Mouse (Mus musculus): ENCODE measurements around the gene Usp42. TPM values are rescaled to one million over a fixed set of nuclear protein-coding genes. Genes with fewer than 3 reads are reported as not detected.

Gene Usp42
- total RNA-seq, 4 experiments from 2014 or later: 5.6 to 8.7 (median 7.4) TPM

GRCm38 (mm10) chr5:143690926-143691325 lies 41.2 kb downstream of the Usp42 start:
- no peak for DNase-seq (ENCODE audit: low spot score in 2 of 2)

GRCm38 (mm10) chr5:143690392-143690791 lies 41.7 kb downstream of the Usp42 start:
- no peak for DNase-seq (ENCODE audit: low spot score in 2 of 2)

- DNase-seq (ENCODE audit: low spot score in 2 of 2): no peak
Observed at GRCm38 (mm10) chr5:143687589-143687988, 44.5 kb downstream of the Usp42 start.

GRCm38 (mm10) chr5:143686456-143686855 lies 45.6 kb downstream of the Usp42 start:
- DNase-seq (ENCODE audit: low spot score in 2 of 2): no peak

- DNase-seq (ENCODE audit: low spot score in 2 of 2): no peak
Observed at GRCm38 (mm10) chr5:143684911-143685390, 47.1 kb downstream of the Usp42 start.

GRCm38 (mm10) chr5:143683696-143684095 lies 48.4 kb downstream of the Usp42 start:
- DNase-seq (ENCODE audit: low spot score in 2 of 2): no peak

GRCm38 (mm10) chr5:143679654-143680053 lies 52.4 kb downstream of the Usp42 start:
- no peak for DNase-seq (ENCODE audit: low spot score in 2 of 2)

- DNase-seq (ENCODE audit: low spot score in 2 of 2): no peak
Observed at GRCm38 (mm10) chr5:143678634-143679271, 53.3 kb downstream of the Usp42 start.

- no peak for DNase-seq (ENCODE audit: low spot score in 2 of 2)
Observed at GRCm38 (mm10) chr5:143677363-143677762, 54.7 kb downstream of the Usp42 start.

- DNase-seq (ENCODE audit: low spot score in 2 of 2): no peak
Observed at GRCm38 (mm10) chr5:143676218-143676985, 55.7 kb downstream of the Usp42 start.

- no peak for DNase-seq (ENCODE audit: low spot score in 2 of 2)
Observed at GRCm38 (mm10) chr5:143674576-143674975, 57.5 kb downstream of the Usp42 start.

- no peak for DNase-seq (ENCODE audit: low spot score in 2 of 2)
Observed at GRCm38 (mm10) chr5:143670740-143671415, 61.2 kb downstream of the Usp42 start.

GRCm38 (mm10) chr5:143669839-143670238 lies 62.2 kb downstream of the Usp42 start:
- DNase-seq (ENCODE audit: low spot score in 2 of 2): no peak

GRCm38 (mm10) chr5:143669393-143669792 lies 62.7 kb downstream of the Usp42 start:
- DNase-seq (ENCODE audit: low spot score in 2 of 2): no peak

GRCm38 (mm10) chr5:143668884-143669283 lies 63.2 kb downstream of the Usp42 start:
- no peak for DNase-seq (ENCODE audit: low spot score in 2 of 2)

GRCm38 (mm10) chr5:143666015-143666414 lies 66.1 kb downstream of the Usp42 start:
- no peak for DNase-seq (ENCODE audit: low spot score in 2 of 2)

- DNase-seq (ENCODE audit: low spot score in 2 of 2): no peak
Observed at GRCm38 (mm10) chr5:143665561-143665960, 66.5 kb downstream of the Usp42 start.

GRCm38 (mm10) chr5:143663074-143663687 lies 68.9 kb downstream of the Usp42 start:
- DNase-seq (ENCODE audit: low spot score in 2 of 2): no peak

All from gastrocnemius, adult 8-10 months (tissue).